Mouse (Mus musculus) CH12.LX (cell line): ENCODE measurements around the gene Sertad1.

Experiments used
- CTCF ChIP-seq, 2 experiments: IDR thresholded peaks in 1 of 2; conservative IDR thresholded peaks in 1 of 2; 2 replicates each; pipeline ENCODE4 v1.5.1; 2011 to 2012; ENCODE audit warnings: low read depth in 2 of 2, low read length in 2 of 2, improper control_type of control experiment in 1 of 2, inconsistent platforms in 1 of 2, mild to moderate bottlenecking in 1 of 2, moderate library complexity in 1 of 2
- ELF1 ChIP-seq: IDR thresholded peaks from 2 replicates; pipeline ENCODE4 v1.6.1; 2014; ENCODE audit warnings: low read depth, mild to moderate bottlenecking, inconsistent platforms, low read length, improper control_type of control experiment
- EP300 ChIP-seq: IDR thresholded peaks from 2 replicates; pipeline ENCODE4 v1.6.1; 2011; ENCODE audit warnings: low read length, improper control_type of control experiment
- JUN ChIP-seq: IDR thresholded peaks from 2 replicates; pipeline ENCODE4 v1.6.1; 2011; ENCODE audit warnings: low read depth, mild to moderate bottlenecking, low read length, improper control_type of control experiment, moderate library complexity; ENCODE audit not compliant: insufficient read depth
- JUND ChIP-seq: conservative IDR thresholded peaks from 2 replicates; pipeline ENCODE4 v1.6.1; 2011; ENCODE audit warnings: low read depth, low read length, improper control_type of control experiment
- MXI1 ChIP-seq: IDR thresholded peaks from 2 replicates; pipeline ENCODE4 v1.6.1; 2011; ENCODE audit warnings: mild to moderate bottlenecking, low read depth, low read length, improper control_type of control experiment
- POLR2A ChIP-seq: IDR thresholded peaks from 2 replicates; pipeline ENCODE4 v1.6.1; 2011; ENCODE audit warnings: low read depth, mild to moderate bottlenecking, improper control_type of control experiment, low read length
- RAD21 ChIP-seq: IDR thresholded peaks from 2 replicates; pipeline ENCODE4 v1.6.1; 2011; ENCODE audit warnings: low read depth, mild to moderate bottlenecking, low read length, improper control_type of control experiment, moderate library complexity
- SMC3 ChIP-seq: IDR thresholded peaks from 2 replicates; pipeline ENCODE4 v1.6.1; 2011; ENCODE audit warnings: low read depth, low read length, improper control_type of control experiment
- TCF12 ChIP-seq: IDR thresholded peaks from 2 replicates; pipeline ENCODE4 v1.6.1; 2014; ENCODE audit warnings: low read depth, mild to moderate bottlenecking, inconsistent platforms, low read length, improper control_type of control experiment
- ZC3H11A ChIP-seq: IDR thresholded peaks from 2 replicates; pipeline ENCODE4 v1.6.1; 2012; ENCODE audit warnings: low read depth, mild to moderate bottlenecking, inconsistent platforms, low read length, improper control_type of control experiment
- ZNF384 ChIP-seq: IDR thresholded peaks from 2 replicates; pipeline ENCODE4 v1.6.1; 2012; ENCODE audit warnings: low read depth, low read length, improper control_type of control experiment, inconsistent platforms

GRCm38 (mm10) chr7:27454461-27455121 is 32.1 kb upstream of the Sertad1 start:
- no peak for TF ChIP-seq JUN
- no peak for TF ChIP-seq ZC3H11A
- TF ChIP-seq JUND, result no peak
- no peak for TF ChIP-seq RAD21
- no peak for TF ChIP-seq TCF12
- no peak for TF ChIP-seq ZNF384
- TF ChIP-seq EP300, result no peak
- no peak for TF ChIP-seq POLR2A
- no peak for TF ChIP-seq ELF1
- TF ChIP-seq MXI1, result no peak
- no peak for TF ChIP-seq CTCF (conservative IDR thresholded peaks at IDR 0.05 in 1 of 2, IDR thresholded peaks at IDR 0.05 in 1 of 2; ENCODE audit: low read depth in 2 of 2, low read length in 2 of 2)
- TF ChIP-seq SMC3, result no peak
